Mouse (Mus musculus) testis, adult 2 months (tissue): ENCODE measurements around the gene Nol4l.

Experiments used
- CTCF ChIP-seq: fragments of 200-500 bp; IDR thresholded peaks from 2 replicates; pipeline ENCODE4 v1.5.1; 2012; ENCODE audit warnings: low read depth, mild to moderate bottlenecking, inconsistent platforms, low read length, moderate library complexity; ENCODE audit not compliant: control insufficient read depth, insufficient read depth, insufficient replicate concordance
- POLR2A ChIP-seq: fragments of 200-500 bp; IDR thresholded peaks from 2 replicates; pipeline ENCODE4 v1.6.1; 2012; ENCODE audit warnings: low read depth, mild to moderate bottlenecking, inconsistent platforms, low read length, moderate library complexity; ENCODE audit not compliant: control insufficient read depth

DNA sequence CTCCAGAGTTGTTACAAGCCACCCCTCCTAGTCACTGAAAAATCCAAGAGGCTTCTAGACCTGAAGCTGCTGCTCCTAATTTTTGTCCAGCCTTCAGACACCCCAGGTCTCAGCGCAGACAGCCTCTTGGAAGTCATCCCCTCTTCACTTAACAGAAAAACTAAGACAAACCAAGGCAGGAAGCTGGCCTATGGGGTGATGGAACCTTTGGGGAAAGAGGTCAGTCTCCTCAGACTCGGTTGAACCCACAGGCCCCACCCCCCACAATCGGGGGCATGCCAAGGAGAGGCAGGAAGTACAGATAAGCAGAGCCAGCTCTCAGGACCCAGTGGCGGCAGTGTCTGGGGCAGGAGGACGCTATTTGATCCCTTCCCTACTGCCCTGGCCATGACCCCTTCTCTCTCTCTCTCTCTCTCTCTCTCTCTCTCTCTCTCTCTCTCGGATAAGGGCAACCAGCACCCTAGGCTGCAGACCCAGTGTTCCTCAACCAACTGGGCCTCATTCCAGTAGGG, 35.9 kb downstream of the Nol4l start:
- TF ChIP-seq CTCF (no peak), POLR2A (no peak)
